Mouse (Mus musculus): ENCODE measurements around the gene Tpcn2. TPM values are rescaled to one million over a fixed set of nuclear protein-coding genes. Genes with fewer than 3 reads are reported as not detected.

Tpcn2 gene
- total RNA-seq, 1 experiment from 2014 or later, result 13.6 TPM

DNA sequence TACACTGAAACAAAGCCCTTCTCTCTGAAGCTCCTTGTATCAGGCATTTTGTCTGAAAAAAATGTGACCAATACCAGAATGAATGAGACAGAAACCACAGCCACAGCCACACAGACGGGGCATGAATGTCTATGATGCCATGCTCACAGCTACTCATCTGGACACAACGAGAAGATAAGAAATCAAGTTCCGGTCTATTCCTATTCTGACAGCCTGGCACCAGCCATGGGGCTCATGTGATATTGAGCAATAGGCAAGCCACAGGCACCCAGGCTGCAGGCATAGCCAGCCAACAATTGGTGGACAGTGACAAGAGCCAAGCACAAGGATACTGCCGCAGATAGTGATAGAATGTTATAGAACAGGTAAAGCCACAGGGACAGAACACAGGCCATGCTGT, 68.3 kb downstream of the Tpcn2 start:
- no peak for ATAC-seq (replicated peaks; ENCODE audit: insufficient number of reproducible peaks, low FRiP score, low TSS enrichment, poor library complexity, severe bottlenecking)

DNA sequence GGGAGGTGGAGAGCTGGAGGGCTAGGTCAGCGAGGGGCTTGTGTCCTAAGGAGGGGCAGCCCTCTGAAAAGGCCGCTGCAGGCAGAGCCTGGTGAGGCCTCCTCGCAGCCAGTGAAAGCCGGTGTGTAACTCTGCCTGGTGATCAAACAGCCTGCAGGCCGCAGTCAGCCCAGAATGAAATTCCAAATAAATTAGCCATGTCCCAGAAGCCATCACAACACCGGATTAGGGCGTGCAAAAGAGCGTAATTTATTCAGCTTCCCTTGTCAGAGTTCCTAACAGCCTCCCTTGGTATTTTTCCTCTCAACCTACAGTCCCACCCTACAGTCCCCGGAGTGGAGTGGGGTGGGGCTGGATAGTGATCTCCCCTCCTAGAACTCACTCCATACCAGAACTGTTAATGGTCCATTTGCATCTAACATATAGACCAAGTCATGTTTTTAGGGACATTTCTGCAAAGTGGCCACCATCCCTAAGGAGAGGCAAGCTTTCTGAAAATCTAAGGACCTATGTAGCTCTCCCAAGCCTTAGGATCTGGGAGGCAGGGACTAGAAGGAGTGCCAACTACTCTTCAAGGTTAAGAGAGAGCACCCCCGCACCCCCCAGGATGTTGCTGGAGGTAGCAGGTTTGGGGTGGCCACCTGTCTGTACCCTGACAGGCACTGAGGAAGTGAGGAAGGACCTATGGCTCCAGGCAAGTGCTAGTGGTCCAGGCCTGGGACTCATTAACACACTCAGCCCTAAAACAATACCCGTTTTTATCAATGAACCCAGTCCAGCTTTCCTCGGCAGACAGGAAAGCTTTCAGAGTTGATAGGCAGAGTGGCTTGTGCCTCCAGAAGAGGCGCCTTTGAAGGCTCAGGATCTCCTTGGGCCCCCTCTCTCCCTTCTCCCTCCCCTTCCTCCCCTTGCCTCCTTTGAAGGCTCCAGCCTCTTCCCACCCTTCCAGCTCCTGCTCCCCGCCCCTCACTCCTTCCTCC, 71.8 kb downstream of the Tpcn2 start:
- no peak for ATAC-seq (replicated peaks; ENCODE audit: insufficient number of reproducible peaks, low FRiP score, low TSS enrichment, poor library complexity, severe bottlenecking)

DNA sequence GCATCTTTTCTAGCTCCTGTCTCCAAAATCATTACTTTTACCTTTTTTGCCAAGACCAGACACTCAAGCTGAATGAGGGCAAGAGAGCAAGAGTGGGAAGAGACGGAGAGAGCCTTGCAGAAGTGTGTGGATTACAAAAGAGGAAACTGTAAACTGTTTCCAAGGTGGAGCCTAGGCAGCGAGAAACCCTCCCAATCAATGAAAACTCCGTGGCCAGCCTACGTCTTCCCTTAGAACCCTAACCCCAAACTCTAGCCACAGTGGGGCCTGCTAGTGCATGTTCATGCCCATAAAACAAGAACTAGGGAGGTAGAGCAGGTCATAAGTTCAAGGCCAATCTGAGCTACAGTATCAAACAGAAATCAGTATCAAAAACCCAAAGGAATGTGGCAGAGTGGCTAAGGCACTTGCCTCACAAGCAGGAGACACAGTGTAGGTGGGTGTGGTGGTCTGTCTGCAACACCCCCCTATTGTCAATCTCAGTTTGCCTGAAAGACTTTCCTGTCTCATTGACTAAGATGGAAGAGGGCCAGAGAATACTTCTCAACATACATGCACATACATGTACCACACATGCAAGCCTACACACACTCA, 73.2 kb downstream of the Tpcn2 start:
- ATAC-seq (replicated peaks; ENCODE audit: insufficient number of reproducible peaks, low FRiP score, low TSS enrichment, poor library complexity, severe bottlenecking), result no peak

DNA sequence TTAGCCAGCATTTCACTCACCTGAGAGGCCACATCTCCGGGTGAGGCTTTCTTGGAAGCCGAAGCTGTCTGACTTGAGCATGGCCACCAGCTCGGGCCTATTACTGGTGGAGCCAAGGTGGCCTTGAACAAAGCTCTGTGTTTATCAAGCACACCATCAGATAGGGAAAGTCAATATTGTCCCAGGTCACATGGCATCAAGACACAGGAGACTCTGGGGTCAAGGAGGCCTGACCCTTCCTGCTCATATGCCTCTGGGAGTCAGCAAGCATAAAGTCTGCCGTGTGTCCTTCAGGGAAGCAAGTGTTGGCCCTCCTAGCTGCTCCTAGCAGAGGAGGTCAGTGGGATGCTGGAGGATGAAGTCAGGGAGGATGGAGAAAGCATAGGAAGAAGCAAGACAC, 75.8 kb downstream of the Tpcn2 start, which contains the start of gene 1810010D01Rik:
Gene 1810010D01Rik (minus strand): TSS at position 114 of the 400 bp plus-strand sequence.
- ATAC-seq (replicated peaks; ENCODE audit: insufficient number of reproducible peaks, low FRiP score, low TSS enrichment, poor library complexity, severe bottlenecking), result no peak

DNA sequence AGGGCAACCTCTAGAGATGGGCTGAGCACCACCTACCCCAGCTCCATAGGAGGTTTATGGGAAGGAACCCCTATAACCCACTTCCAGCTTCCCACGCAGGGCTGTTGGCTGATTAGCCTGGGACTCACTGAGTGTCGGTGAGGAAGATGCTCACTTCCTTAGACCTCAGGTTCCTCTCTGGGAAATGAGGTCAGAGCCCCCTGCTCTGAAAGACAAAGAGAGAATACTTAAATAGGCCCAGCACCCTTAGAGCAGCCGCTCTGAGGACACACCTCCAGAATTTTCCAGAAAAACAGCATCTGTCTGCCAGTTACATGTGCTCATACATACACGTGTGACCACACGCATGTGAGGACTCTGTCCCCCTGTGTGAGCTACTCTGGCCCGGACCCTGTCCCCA, 77.0 kb downstream of the Tpcn2 start:
- ATAC-seq (replicated peaks; ENCODE audit: insufficient number of reproducible peaks, low FRiP score, low TSS enrichment, poor library complexity, severe bottlenecking), result no peak

DNA sequence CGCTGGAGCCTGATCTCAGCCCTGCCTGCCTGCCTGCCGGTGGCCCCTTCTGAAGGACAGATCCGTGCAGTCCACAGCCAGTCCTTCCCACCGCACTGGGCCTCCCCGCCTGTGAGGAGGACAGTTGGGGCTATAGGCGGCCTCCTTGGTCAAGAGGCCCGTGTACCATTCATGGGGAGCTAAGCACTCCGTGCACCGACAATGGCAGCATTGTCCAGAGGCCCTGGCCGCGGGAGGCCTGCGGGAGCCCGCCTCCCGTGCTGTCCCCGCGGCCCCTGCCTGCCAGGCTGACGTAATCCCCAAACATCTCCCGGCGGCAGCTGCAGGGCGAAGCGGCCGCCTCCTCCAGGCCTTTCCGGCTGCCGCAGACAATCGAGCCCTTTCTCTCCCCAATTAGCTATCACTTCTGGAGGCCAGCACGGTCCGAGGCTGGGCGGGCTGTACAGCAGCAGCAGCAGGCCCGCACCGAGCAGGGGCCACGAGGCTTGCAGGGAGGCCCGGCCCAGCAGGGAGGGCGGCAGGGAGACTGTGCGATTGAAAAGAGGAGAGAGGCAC, 77.7 kb downstream of the Tpcn2 start:
- ATAC-seq (replicated peaks; ENCODE audit: insufficient number of reproducible peaks, low FRiP score, low TSS enrichment, poor library complexity, severe bottlenecking), result no peak

DNA sequence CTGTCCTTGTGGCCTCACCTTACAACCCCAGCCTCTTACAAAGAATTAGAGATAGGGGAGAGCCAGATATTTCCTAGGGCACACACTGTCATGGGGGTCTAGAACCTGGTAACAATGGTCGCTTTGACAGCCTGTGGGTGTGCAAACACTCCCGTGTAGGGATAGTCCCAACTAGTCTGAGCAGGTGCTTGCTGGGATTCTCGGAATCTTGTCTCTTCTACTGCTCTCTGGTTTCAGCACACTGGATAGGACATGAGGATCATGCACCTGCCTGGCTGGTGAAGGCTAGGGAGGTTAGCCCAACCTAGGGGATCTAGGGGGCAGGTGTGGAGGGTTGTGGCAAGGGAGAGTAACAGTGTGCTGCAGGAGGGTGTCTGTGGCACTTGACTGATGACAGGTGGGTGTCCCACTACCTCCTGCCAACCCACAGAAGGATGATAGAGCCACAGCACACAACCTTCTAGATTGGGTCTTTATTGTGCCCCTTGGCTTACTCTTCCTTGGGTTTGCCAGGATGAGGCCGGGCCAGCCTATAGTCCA, 78.4 kb downstream of the Tpcn2 start:
- no peak for ATAC-seq (replicated peaks; ENCODE audit: insufficient number of reproducible peaks, low FRiP score, low TSS enrichment, poor library complexity, severe bottlenecking)

DNA sequence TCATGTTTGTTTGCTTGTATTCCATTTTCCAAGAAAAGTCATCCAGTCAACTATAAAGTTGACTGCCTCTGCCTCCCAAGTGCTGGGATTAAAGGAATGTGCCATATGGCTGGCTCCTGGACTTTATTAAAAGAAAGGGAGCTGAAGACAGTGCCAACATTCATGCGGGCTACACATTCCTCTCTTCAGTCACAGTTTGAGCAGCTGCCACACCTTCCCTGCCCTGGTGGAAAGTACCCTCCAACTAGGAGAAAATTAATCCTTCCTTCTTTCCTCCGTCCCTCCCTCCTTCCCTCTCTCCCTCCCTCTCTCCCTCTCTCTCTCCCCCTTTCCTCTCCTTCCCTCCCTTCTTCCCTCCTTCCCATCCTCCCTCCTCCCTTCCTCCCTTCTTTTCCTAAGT, 84.1 kb downstream of the Tpcn2 start:
- no peak for ATAC-seq (replicated peaks; ENCODE audit: insufficient number of reproducible peaks, low FRiP score, low TSS enrichment, poor library complexity, severe bottlenecking)

DNA sequence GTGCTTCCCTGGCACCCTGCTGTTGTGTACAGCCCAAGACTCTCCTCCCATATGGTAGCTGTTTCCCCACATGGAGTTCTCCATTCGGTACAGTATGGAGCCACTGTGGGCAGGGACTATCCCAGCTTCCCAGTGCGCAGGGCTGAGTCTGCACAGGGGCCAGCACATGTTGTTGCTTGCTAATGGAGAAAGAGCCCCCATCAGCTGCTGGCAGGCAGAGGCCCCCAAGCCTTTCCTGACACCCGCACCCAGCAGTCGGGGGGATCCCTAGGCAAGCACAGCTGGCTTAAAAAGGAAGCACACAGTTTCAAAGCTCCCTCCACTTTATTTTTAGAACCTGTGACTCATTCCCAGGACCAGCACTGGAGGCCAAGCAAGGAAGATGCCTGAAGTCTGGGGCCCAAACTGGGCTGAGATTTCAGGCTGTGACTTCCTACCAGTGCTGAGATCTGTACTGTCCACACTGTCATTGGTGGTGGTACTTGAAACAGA, 85.5 kb downstream of the Tpcn2 start:
- no peak for ATAC-seq (replicated peaks; ENCODE audit: insufficient number of reproducible peaks, low FRiP score, low TSS enrichment, poor library complexity, severe bottlenecking)

DNA sequence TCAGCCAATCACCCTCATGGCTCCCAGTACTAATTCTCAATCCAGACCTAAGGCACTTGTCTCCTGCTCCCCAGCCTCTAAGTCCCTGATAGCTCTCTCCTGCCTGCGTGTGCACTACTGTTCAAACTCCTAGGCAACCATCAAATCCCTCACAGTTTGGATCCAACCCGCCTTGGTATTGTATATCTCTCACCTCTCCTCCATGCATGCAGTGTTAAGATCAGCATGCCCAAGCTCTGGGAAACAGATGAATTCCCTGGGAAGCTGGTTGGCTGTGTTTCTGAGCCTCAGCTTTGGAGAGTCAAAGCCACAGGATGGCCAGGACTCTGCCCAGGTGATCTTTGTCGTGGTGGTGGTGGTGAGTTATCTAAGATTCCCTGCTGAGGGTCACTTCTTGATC, 86.1 kb downstream of the Tpcn2 start:
- ATAC-seq (replicated peaks; ENCODE audit: insufficient number of reproducible peaks, low FRiP score, low TSS enrichment, poor library complexity, severe bottlenecking), result no peak

DNA sequence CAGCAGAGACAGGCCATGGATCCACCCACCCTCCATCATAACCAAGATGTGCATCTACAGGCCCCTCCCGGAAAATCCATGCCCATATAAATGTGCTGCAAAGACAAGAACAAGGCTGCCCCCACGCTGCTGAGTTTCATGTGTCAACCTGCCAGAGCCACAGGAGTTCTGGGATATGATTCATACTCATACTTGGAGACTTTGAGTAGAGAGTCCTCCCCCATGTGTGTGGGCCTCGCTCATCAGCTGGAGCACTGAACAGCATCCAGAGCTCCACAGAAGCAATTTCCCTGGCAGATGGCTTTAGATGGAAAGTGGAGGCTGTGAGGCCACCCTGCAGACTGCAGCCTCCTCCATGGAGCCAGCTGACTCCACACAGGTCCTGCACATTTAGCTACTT, 86.8 kb downstream of the Tpcn2 start:
- no peak for ATAC-seq (replicated peaks; ENCODE audit: insufficient number of reproducible peaks, low FRiP score, low TSS enrichment, poor library complexity, severe bottlenecking)

DNA sequence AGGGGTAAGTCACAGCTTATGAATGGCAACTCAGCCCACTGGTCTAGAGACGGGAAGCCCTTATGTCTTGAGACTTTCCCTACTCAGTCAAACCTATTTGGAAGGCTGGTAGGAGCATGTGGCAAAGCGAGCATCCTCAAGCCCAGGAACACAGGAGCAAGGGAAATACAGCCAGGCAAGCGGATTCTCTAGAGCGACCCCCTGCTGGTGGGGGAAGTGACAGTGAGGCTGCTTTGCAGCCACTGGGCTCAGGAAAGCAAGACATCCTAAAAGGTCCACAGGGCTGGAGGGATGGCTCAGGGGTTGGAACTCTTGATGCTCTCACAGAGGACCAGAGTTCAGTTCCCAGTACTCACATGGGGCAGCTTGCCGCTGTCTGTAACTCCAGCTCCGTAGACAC, 87.5 kb downstream of the Tpcn2 start:
- no peak for ATAC-seq (replicated peaks; ENCODE audit: insufficient number of reproducible peaks, low FRiP score, low TSS enrichment, poor library complexity, severe bottlenecking)

DNA sequence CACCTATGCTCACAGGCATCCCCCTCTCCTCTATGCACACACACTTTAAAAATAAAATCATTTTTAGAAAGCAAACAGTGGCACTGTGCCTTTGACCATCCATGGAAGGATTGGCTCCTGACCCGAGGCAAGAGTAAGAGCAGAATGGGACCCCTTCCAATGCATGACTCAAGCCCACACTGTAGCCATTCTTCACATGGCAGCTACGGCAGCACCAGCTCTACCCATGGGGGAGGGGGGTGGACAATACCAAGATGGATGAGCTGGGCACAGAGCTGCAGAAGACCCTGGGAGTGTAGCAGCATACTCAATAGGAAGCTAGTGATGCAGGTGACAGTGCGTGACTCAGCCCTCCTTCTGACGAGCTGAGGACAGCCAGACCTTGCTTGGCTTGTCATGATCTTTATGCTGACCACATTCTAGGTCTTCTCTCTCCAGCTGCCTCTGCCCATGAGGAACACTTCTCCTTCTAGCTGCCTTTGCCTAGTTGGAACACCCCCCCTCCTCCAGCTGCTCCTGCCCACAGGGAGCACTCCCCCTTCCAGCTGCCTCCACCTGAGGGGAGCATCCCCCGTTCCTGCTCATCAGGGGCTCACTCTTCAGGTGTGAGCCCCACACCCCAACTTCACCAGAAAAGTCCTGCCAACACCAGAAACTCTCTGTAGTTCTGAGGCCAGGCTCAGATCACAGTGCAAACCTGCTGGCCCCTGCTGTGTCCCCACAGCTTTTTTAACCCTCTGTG, 88.5 kb downstream of the Tpcn2 start:
- no peak for ATAC-seq (replicated peaks; ENCODE audit: insufficient number of reproducible peaks, low FRiP score, low TSS enrichment, poor library complexity, severe bottlenecking)

DNA sequence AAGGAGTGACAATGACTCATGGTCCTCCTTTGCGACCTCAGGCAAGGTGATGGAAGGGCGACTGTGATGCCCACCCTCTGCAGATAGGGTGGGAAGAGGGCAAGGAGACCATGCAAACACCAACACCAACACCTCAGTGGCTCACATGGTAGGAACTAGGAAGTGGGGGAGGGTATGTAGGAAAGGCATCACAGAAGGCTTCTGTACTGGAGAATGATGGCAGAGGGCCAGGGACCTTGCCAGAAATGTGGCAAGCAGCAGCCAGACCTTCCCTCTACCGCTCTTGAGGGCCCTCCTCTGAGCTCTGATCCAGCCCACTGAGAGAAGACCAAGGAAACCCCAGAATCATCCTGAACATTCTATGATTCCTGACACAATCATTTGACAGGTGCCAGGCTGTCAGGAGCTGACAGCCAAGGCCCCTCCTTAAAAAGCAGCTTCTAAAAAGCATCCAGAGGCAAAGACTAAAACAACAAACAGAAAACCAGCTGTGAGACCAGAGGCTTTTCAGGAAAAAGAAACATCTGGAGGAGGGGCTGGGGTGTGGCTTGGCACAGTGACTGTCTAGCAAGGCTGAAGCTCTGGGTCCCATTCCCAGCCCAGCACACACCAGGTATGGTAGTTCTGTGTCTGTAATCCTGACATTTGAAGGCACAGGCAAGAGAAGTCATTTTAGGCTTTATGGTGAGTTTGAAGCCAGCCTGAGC, 89.2 kb downstream of the Tpcn2 start:
- ATAC-seq (replicated peaks; ENCODE audit: insufficient number of reproducible peaks, low FRiP score, low TSS enrichment, poor library complexity, severe bottlenecking), result no peak

DNA sequence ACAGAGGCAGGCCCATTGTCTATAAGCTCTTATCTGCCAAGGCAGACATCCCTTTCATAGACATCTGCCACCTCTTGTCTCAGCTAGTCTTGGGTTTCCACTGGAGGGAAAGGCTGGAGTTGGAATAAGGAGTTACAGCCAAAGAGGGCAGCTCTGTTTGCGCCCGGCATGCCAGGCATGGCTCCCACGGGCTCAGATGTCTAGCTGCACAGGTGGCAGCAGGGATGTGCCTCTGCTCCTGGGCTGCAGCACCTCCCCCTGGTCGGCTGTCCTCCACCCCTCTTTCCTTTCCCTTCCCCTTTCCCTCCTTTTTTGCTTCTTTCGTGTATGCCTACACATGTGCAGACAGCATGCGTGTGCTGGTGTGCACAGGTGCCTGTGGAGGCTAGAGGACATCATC, 91.0 kb downstream of the Tpcn2 start:
- ATAC-seq (replicated peaks; ENCODE audit: insufficient number of reproducible peaks, low FRiP score, low TSS enrichment, poor library complexity, severe bottlenecking), result no peak

DNA sequence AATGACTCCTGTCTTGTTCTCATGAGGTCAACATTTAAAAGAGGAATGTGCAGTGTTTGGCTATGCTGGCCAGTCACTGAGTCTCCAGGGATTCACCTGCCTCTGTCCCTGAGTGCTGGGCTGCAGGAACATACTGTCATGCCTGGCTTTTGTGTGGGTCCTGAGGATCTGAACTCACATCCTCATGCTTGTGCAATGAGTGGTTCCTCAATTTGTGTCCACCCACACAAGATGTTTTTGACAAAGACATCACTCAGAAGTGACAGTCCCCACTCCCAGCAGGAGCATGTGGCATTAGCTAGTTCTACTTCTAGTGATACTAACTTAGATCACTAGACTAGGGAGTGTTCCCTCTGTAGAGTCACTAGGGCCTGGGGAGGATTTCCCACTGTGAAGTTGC, 93.3 kb downstream of the Tpcn2 start:
- no peak for ATAC-seq (replicated peaks; ENCODE audit: insufficient number of reproducible peaks, low FRiP score, low TSS enrichment, poor library complexity, severe bottlenecking)

DNA sequence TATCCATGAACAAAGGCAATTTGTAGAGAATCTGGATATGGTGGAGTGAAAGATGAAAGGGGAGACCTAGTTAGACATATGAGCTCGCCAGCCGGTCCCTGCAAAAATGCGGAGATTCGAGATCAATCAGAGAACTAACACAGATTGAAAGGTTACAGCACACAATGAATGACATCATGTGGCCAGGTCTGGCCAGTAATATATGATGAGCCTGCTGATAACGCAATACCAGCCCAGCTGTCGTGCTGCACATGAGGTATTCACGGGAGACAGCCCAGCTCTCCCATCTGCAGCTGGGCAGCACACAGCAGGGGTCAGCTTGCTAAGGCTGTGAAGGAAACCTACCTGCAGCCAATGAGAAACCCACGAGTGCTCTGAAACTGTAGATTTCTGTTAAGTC, 94.5 kb downstream of the Tpcn2 start:
- no peak for ATAC-seq (replicated peaks; ENCODE audit: insufficient number of reproducible peaks, low FRiP score, low TSS enrichment, poor library complexity, severe bottlenecking)

DNA sequence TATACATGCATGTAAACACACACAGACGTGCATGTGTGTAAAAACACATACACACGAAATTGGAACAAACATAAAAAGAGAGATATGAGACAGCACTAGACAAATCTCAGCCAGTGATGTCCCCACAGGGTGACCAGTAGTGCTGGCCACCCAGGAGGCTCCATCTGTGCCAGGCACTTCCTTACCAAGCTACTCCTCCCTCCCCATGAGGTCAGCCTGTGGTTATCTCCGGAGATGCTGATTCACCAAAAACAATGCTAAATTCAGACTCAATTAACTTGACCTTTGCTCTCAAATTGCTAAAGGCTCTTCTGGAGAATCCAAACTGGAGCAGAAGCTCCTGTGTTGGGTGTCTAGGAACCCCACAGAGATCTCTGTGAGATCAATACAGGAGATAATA, 96.0 kb downstream of the Tpcn2 start:
- no peak for ATAC-seq (replicated peaks; ENCODE audit: insufficient number of reproducible peaks, low FRiP score, low TSS enrichment, poor library complexity, severe bottlenecking)
